Mouse (Mus musculus): ENCODE data around the gene Lpin1.

Gene Lpin1

GRCm38 (mm10) chr12:16610936-16611335 lies at the start of gene Lpin1:
Gene Lpin1 (minus strand): TSS chr12:16610966.
- no peak for DNase-seq (ENCODE audit: low spot score)

- DNase-seq (ENCODE audit: low spot score): no peak
These were observed 46.4 kb upstream of the Lpin1 start for GRCm38 (mm10) chr12:16656906-16657875.

- DNase-seq (ENCODE audit: low spot score): no peak
These were observed 44.8 kb upstream of the Lpin1 start for GRCm38 (mm10) chr12:16655604-16656003.

- DNase-seq (ENCODE audit: low spot score): peak; percentile 49
These were observed 42.7 kb upstream of the Lpin1 start, which contains the start of gene Ntsr2 for GRCm38 (mm10) chr12:16653332-16654093. Gene Ntsr2 (plus strand): TSS chr12:16653382.

GRCm38 (mm10) chr12:16649819-16650218 lies 39.1 kb upstream of the Lpin1 start:
- no peak for DNase-seq (ENCODE audit: low spot score)

DNA sequence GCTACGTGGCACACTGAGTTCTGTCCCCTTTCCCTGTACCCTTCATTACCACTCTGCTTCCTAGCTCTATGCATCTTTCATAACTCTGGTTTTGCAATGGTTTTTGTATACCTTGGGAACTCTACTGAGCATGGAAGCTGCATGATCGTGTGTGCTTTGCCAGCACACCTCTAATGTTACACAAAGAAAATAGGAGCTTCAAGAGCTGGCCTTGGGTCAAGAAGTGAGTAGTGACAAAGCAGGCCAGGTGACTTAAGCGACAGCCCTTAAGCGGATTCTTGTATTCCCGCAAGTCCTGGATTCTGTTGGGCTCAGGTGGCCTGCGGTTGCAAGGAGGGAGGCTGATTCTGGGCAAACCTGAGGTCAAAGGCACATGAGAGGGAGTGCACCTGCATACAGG lies 37.5 kb upstream of the Lpin1 start:
- DNase-seq (ENCODE audit: low spot score): no peak

GRCm38 (mm10) chr12:16646780-16647409 lies 36.1 kb upstream of the Lpin1 start:
- no peak for DNase-seq (ENCODE audit: low spot score)

- no peak for DNase-seq (ENCODE audit: low spot score)
These were observed 33.9 kb upstream of the Lpin1 start for GRCm38 (mm10) chr12:16644698-16645097.

GRCm38 (mm10) chr12:16643508-16644345 lies 33.0 kb upstream of the Lpin1 start:
- DNase-seq (ENCODE audit: low spot score): no peak

DNA sequence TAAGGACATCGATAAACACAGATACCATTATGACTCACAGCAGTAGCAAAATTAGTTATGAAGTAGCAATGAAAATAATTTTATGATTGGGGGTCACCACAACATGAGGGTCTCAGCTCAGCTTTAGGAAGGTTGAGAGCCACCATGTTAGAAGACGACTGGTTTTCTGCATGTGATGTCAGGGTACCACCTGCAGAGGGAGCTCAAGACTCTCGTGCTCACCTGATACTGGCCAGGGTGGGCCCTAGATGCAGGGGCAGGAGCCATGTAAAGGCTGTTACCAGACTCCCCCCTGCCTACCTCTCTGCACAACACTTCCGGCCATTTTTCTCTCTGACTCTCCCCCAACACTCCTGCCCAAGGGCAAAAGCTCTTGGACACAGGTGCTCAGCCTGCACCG lies 31.2 kb upstream of the Lpin1 start:
- DNase-seq (ENCODE audit: low spot score): no peak

GRCm38 (mm10) chr12:16640075-16640474 lies 29.3 kb upstream of the Lpin1 start:
- no peak for DNase-seq (ENCODE audit: low spot score)

DNA sequence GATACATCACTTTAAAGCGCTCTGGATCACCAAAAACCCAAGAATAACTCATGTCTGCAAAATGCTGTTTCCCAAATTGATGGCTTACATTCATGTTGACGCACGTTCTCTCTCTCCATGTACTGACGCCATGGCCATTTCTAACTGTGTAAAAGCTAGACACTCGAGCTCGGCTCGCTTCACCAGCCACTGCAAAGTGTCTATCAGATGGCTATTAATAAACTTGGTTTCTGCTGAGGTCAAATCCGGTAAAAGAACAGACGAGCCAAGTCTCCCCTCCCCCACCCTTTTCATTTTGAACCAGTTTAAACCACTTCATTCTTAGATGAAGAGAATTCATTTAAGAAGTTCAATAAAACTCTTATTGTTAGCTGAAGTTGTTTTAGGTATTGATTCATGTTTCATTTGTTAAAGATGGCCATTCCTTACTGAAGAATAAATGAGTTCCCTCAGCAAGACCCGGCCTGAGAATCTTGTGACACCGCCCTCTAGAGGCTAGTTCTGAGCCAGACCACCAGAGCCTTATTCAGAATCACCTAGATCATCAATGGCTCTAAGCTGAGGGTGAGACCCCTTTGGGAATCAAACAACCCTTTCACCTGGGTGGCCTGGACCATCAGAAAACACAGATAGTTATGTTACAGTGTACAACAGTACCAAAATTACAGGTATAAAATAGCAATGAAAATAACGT lies 28.5 kb upstream of the Lpin1 start:
- no peak for DNase-seq (ENCODE audit: low spot score)

DNA sequence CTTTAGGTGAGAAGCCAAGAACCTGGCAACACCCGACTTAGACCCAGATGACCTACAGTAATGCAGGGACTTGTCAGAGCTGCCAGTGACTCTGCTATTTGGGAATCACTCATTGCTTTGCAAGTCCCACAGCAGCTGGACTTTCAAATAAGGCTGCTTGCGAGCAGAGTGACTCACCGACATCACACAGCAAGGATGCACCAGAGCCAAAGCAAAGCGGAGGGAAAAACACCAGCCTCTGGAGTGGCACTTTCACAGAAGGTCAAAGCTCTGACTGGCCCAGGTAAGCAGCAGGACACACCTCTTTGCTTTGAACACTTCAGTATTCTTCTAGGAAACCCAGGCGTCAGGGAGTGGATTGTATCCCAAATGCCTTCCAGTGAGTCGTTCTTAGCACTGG lies 25.1 kb upstream of the Lpin1 start:
- DNase-seq (ENCODE audit: low spot score): no peak

GRCm38 (mm10) chr12:16634075-16634813 lies 23.5 kb upstream of the Lpin1 start:
- no peak for DNase-seq (ENCODE audit: low spot score)

- no peak for DNase-seq (ENCODE audit: low spot score)
These were observed 22.5 kb upstream of the Lpin1 start for GRCm38 (mm10) chr12:16633235-16633634.

- DNase-seq (ENCODE audit: low spot score): no peak
These were observed 20.7 kb upstream of the Lpin1 start for GRCm38 (mm10) chr12:16631423-16631822.

DNA sequence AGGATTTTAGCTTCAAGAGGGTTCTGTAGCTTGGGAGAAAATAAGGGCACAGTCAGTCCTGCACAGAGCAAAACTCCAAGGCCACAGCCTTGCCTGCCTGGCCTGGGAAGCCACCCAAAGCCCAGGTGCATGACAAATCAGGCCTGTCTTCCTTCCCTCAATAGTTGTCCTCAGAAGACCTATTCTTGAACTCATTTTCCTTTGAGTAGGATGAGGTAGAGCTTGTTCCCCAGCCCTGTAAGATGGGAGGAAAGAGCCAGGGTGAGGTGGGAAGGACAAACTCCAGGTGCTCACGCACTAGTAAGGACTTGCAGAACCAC lies 20.1 kb upstream of the Lpin1 start:
- DNase-seq (ENCODE audit: low spot score): no peak

- no peak for DNase-seq (ENCODE audit: low spot score)
These were observed 19.5 kb upstream of the Lpin1 start for GRCm38 (mm10) chr12:16630152-16630865.

GRCm38 (mm10) chr12:16620230-16620629 lies 9.5 kb upstream of the Lpin1 start:
- DNase-seq (ENCODE audit: low spot score): no peak

DNA sequence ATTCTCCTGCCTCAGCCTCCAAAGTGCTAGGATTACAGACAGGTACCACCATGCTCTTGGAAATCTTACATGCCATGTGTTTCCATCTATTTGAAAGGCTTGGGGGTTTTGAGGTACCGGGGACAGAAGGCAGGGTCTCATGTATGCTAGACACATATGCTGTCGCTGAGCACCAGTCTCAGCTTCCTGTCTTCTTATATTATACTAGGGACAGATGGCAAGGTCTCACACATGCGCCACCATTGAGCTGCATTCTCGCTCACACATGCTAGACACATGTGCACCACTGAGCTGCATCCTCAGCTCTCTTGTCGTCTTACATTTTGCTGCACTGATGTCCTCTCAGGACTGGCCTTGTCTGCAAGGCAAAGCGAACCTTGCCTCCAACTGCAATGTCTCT lies 8.7 kb upstream of the Lpin1 start:
- DNase-seq (ENCODE audit: low spot score): no peak

Data from left cerebral cortex, adult 11 months (tissue).